Mouse (Mus musculus) kidney, postnatal 10 days (tissue): ENCODE measurements around the gene Slc30a2.
A peak's percentile ranks its signal among the peaks of the same experiment; 100 is the strongest.
"Not testable (repeated sequence)": the region's sequence is repeated elsewhere in the genome, so short reads cannot be mapped to it uniquely, and the experiment has no call there.

Experiments used
- DNase-seq: peaks from one replicate; pipeline ENCODE4 v3.0.0; 2021; ENCODE audit warnings: mixed read lengths

Gene Slc30a2

DNA sequence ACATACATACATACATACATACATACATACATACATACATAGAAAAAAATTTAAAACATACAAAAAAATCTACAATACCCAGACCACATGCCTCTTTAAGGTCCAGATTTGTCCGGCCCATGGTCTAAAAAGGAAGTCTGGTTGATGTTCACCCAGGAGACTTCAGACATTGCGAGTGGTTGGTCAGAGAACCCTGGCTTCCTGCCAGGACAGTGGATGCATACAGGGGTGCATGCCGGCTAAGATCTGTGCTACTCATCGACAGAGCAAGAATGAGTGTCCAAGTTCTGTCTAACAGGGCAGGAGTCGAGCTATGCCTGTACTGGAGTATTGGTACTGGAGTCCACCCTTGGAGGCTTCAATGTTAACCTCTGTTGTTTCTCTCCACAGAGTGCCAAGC lies 18.3 kb upstream of the Slc30a2 start:
- DNase-seq = peak; percentile 85

DNA sequence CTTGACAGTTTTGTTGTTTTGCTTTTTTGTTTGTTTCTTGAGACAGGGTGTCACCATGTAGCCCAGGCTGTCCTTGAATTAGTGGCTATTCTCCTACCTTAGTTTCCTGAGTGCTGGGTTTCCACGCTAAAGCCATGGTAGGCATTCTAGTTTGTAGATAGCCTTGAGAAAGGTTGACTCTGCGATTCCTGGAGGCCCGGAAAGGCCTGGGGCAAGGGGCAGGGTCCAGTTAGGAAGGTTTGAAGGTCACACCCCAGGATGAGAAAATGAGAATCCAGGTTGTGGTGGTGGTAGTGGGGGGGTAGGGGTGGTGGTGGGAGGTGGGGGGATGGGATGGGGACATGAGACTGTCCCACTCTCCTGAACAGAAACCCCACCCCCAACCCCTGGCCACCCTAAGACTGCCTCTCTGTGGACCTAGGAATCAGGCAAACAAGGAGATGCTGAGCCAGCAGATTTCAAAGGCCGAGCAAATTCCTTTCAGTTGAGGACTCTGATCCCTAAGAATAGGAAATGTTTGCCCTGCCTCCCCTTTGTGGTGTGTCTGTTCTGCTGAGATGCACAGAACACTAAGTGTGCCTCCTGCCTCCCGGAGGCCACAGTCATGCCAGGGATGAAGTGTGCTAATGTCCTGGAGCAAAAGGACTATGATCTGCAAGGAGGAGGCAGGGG lies 16.0 kb upstream of the Slc30a2 start:
- DNase-seq = peak; percentile 71

DNA sequence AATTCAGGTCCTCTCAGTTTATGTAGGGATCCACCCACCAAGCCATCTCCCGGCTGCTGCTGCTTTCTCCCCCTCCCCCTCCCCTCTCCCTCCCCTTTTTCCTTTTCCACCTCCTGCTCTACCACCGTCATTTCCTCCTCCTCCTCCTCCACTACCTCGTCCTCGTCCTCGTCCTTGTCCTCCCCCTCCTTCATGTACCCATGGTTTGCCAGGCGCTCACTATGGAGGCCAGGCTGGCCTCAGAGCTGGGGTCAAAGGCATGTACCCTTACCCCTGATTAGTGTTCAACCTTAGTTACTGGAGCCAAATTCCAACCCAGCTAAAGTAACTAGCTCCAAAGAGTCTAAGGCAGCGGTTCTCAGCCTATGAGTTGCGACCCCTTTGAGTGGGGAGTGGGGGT lies 14.8 kb upstream of the Slc30a2 start:
- no peak for DNase-seq

DNA sequence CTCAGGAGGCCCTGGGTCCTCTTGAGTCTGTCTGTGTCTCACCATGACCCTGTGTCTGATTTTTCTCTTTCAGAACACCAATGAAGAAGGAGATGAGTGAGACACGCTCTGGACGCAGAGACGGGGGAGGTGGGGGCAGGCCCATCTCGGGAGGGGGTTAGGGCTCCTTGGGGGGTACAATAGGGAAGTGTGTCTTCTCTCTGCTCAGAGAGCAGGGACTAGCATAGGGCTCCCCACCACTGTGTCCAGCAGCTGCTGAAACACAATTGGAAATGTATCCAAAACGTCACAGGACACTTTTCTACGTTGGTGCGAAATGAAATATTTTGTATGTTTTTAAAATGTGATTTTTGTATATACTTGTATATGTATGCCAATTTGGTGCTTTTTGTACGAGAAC lies 14.1 kb upstream of the Slc30a2 start:
- no peak for DNase-seq

DNA sequence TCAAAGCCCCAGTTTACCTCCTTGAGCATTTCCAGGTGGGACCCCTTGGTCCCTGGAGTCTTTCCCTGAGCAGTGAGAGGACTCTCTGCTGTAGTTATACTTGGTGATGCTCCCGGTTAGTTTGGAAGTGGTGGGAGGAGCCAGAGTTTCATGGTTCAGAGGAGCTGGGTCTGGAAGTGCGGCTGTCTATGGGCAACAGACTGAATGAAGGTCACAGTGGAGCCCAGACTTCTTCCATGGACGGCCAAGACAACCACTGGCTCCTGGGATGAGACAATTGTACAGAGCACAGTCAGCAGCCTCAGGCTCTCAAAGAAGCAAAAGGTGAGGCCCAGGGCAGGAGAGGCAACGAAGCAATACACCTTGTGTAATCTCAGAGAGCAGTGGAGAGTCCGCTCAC lies 12.7 kb upstream of the Slc30a2 start:
- peak; percentile 44 for DNase-seq

DNA sequence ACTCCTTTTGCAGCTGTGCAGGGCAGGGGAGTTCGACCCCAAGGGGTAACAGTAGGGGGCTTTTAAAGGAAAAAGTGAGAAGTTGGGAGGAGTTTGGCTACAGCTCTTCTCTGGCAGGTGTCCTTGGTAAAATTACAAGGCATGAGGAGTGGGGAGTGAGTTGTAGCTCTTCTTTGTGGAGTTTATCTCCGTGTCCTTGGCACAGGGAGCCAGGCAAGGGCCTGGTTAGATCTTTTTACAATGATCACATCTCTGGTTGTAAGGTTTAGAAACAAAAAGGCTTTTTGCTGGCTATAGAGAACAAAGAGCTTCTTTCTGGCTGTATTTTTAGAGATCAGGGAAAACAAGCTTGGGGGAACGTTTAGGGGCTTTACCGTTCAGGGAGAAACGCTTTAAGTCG lies 1.8 kb upstream of the Slc30a2 start:
- not testable (repeated sequence) for DNase-seq

DNA sequence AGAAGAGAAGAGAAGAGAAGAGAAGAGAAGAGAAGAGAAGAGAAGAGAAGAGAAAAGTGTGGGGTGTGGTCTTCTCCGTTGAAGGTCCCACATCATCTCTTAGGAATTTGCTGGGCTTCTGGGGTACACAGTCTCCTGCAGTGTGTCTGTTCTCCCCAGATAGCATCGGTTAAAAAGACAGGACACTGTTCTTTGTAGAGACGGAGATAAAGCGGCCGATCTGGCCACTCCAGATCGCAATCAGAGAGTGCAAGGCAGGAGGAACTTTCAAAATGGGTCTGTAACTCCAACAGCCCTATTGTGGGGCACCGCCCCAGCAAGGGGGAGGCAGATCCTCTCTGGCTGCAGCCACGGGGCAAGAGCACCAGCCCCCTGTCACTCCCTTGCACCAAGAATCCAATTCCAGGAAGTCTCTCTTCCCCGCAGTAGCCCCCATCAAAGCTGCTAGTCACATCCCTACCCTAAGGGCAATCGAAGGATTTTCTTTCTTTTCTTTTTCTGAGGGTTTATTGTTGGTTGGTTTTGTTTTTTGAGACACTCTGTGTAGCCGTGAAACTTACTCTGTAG lies 685 bp upstream of the Slc30a2 start:
- DNase-seq = no peak

DNA sequence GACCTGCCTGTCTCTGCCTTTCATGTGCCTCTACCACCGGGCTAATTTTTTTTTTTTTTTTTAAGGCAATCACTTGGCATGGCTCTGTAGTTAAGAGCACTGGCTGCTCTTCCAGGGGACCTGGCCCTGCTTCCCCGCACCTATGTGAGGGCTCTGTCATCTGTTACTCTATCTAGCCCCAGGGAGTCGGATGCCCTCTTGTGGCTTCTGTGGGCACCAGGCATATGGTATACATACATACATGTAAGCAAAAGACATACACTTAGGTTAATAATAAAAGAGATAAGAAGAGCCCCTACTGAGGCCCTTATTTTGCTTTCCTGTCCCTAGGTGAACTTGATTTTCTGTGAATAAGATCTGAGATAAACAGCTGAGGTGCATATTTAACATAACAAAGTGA lies 1.6 kb downstream of the Slc30a2 start:
- DNase-seq = no peak

DNA sequence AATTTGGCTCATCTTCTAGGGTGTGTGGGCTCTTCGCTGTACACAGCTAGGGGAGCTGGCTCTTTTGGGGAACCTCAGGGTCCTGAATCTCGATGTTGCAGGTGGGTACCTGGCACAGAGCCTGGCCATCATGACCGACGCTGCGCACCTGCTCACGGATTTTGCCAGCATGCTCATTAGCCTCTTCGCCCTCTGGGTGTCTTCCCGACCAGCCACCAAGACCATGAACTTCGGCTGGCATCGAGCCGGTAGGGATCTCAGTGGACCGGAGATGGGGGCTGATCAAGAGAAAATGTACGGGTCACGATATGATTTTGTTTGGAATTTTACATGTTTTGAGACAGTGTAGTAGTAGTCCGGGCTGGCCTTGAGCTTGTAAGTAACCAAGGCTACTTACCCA lies 2.8 kb downstream of the Slc30a2 start:
- DNase-seq = no peak

DNA sequence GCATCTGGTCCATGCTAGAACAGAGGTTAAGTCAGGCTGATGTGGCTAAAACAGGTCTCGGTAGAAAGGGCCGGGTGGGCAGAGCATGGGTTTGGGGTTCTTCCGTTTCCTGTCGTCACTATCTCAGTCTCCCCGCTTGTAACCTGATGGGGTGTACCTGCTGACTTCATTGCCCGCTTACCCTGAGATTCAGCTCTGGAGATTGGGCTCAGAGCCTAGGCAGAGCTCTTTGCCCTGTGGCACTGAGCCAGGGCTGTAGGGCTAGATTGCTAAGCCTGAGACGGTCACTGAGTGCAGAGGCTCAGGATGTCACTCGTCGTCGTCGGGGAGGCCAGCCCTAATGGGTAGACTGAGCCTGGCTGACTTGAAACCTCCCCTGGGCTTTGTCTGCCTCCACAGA lies 5.1 kb downstream of the Slc30a2 start:
- peak; percentile 77 for DNase-seq

DNA sequence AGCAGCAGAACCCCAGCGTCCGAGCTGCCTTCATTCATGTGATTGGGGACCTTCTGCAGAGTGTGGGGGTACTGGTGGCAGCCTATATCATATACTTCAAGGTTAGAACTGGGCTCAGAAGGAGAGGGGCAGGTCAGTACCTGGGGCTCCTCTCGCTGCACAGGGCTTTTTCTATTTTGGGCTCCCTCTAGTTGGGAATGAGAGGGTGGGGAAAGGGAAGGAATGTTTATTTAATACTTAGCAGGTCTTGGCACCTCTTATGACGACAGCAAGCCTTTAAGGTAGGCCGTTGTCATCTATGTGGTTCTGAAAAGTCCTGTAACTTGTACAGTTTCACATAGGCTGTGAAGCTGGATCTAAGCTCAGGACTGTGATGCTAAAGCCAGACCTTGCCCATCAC lies 5.6 kb downstream of the Slc30a2 start:
- DNase-seq = no peak

DNA sequence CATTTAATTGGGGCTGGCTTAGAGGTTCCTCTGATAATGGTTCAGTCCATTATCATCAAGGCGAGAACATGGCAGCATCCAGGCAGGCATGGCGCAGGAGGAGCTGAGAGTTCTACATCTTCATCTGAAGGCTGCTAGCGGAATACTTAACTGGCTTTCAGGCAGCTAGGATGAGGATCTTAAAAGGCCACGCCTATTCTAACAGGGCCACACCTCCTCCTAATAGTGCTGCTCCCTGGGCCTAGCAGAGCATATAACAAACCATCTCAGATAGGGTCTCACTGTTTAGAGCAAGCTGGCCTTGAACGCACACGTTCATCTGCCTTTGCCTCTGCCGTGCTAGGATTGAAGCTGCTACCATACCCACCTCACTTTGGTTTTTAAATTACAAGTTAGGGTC lies 6.8 kb downstream of the Slc30a2 start:
- no peak for DNase-seq

DNA sequence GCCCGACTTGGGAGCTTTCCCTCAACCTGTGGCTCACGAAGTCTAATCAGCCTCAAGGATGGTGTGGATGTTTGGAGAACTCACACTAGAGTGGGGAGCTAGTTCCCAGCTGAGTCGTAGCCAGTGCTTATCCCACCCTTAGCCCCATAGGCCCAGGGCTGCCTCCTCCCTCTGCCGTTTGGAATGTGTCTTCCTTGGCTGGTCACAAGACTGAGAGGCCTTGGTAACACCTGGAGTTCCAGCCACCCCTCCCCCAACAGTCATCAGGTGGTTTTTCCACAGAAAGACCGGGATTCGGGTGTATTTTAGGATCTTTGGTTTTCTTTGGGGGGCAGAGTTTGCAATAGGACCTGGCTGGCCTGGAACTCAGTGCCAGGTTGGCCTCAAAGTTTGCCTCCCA lies 7.7 kb downstream of the Slc30a2 start:
- no peak for DNase-seq

DNA sequence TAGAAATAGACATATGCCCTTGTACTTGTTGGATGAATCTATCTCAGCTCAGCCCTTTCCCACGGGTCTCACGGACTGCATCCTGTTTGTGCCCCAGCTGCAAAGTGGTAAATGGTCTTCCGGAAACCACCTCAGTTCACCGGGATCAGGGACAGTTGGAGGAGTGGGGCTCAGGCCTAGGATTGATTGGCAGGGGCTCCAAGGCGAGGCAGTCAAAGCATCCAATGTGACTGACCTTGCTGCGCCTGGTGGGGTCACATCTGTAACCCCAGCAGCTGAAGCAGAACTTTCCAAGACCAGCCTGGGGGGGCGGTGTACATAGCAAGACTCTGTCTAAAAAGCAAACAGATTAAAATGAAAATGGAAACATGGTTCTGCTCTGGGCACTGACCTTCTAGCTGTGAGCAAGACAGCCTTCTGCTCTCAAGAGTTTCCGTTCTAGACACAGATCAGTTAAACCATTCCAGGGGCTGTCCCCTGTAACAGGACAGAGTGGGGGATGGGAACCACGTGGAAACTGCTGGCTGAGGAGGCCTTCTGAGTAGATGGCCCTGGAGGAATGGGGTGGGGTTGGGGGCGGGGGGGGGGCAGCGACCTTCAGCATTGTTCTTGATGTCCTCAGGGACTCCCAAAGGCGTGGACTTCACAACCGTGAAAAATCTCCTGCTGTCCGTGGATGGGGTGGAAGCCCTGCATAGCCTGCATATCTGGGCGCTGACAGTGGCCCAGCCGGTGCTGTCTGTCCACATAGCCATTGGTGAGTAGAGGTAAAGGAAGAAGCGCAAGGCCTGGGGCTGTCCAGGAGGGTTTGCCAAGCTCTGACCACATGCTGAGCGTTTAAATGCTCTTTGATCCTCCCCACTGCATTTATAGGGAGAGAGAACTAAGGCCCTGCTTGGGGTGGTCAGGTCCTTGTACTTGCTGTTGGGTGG lies 8.6 kb downstream of the Slc30a2 start:
- DNase-seq = peak; percentile 52

DNA sequence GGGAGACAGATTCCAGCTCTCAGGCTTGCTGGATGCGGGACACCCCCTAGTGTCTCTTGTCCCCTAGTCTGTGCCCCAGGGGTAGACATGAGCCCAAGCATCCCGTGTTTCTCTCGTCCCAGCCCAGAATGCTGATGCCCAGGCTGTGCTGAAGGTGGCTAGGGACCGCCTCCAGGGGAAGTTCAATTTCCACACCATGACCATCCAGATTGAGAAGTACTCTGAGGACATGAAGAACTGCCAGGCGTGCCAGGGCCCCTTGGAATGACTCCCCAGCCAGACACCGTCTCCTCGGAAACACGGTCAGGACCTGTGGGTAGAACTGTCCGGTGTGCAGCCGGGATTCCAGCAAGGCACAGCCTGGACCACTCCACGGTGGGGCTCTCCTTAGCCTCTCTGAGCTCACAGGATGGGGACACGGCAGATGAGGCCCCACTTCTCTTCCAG lies 9.3 kb downstream of the Slc30a2 start:
- no peak for DNase-seq

DNA sequence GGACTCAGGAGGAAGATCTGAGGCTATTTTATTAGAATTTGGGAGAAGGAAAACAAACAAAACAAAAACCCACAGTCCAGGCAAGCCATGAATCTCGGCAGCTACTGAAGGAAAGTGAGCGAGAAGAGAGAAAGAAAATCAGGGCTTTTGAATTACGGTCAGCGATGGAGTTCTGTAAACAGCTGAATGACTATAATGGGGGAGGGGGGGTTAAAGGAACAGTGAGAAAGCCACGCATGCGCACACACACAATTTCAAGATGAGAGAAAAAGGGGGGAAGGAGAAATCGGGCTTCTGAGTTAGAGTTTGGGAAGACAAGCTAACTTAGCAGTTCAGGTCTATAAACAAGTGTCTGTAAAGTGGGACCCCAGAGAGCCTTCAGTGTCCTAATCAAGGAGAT lies 9.9 kb downstream of the Slc30a2 start:
- no peak for DNase-seq

DNA sequence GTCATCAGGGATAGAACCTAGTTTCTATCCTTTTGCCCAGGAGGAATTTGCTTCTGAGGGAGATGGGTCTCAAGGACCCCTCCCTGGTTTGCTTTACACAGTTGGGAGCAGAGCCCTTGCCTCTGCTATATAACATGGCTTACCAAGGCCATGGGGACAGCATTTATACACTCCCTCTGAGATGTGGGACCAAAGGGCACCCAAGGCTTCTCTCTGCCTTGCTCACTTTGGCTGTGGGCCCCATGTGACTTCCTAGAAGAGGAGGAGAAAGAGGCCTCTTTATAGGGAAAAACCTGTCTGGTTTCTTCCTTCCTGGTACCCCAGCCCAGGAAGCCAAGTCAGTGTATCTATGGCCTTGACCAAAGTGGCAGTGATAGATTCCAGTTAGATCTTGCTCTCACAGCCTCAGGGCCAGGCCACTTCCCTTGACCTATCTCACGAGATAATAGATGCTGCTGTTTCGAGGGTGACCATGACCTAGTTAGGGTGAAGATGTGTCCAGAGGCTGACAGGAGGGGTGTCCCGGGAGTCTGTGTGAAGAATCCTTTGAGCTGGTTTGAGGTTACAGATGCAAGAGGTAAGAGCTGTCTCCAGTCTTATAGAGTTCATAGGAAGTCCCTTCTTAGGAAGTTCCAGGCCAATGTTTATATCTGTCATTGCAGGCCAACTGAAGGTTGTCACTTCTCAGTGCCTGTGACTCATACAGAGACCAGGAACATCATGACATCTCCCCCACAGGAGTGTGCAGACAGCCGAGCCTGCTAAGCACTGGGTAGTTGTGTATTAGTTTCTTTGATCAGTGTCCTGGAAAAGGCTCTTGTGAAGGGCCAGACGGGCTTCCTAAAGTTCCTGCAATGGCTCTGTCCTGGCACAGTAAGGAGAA lies 10.8 kb downstream of the Slc30a2 start:
- no peak for DNase-seq

DNA sequence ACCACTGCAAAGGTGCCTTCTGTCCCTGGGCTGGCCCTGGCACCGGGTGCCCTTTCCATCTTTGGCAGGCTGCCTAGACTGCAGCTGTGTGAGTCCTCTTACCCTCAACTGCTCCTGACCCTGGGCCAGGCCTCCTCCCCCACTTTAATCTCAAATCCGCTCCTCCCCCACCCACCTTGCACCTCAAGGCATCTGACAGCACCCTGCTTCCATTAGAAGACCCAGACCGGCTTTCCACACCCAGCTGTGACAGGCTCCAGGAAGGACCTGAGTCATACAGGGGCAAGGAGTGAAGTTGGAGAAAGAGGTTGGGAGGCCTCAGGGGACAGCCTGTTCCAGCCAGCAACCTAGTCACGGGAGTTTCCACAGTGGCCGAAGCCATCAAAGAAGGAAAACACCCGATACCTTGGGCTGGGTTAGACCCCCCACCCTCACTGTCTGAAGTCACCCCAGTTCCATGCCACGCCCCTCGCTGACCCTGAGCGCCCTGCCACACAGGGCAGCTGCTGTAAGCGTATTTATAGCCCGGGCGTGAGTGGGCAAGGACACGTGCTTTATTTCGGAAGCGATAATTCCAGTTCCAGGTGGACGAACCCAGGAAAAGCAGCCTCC lies 13.0 kb downstream of the Slc30a2 start:
- DNase-seq = peak; percentile 82

DNA sequence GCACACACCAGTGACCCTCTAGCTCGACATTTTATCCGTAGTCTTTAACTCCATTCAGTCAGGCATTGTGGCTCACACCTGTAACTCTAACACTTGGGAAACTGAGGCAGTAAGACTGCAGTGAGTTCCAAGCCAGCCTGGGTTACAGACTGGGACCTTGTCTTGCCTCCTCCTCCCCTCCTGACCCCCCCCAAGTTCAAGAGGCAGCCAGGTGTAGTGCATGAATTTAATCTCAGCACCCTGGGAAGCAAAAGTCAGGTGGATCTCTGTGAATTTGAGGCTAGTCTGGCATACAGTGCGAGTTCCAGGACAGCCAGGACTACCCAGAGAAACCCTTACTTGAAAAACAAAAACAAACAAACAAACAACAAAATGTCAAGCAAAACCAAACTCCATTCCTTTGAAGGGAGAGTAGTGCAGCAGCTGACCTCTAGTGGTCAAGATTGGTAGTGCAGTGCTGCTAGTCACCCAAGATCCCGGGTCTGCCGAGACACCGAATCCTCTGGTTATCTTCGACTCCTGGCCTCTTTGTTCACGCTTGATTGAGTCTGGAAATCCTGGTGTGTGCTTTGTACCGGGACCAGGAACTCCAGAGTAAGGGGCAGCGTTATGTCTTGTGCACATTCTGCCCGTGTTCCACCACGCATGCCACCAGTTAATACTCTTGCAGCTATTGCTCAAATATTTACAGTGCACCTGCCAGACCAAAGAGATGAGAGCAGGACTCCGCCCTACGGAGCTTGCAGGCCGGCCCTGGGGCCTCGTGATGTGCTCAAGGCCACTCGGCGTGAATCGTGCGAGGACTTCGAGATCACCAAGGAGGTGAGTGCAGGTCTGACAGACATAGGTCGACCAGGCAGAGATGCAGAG lies 13.8 kb downstream of the Slc30a2 start:
- peak; percentile 90 for DNase-seq

DNA sequence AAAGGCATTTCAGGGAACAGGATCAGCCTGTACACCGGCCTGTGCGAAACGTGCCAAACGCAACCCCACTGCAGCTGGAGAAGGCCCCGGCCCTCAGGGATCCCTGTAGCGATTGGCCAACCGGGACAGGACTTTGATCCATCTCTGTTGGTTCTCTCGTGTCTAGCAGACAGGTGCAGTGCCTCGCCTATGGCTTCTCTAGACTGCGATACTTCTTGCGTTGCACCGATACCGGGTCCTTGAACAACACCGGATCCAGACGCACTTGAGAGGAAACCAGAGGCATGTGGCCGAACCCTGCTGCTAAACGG lies 14.4 kb downstream of the Slc30a2 start:
- no peak for DNase-seq

DNA sequence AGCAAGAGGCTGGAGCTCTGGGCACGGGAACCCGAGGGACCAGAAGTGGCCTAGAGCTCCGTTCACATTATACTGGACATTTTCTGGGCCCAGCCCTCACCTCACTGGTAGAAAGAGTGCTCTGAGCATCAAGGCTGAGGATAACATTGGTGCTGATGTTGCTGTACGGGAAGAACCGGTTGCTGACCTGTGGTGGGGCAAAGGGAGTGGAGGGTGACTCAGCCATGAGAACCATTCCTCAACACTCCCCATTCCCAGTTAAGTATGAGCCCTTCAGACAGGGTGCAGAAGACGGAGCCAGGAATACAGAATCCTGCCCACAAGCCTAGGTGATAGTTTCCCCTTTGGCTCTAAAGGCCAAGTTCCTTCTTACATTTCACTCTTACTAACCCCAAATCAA lies 16.7 kb downstream of the Slc30a2 start:
- no peak for DNase-seq

DNA sequence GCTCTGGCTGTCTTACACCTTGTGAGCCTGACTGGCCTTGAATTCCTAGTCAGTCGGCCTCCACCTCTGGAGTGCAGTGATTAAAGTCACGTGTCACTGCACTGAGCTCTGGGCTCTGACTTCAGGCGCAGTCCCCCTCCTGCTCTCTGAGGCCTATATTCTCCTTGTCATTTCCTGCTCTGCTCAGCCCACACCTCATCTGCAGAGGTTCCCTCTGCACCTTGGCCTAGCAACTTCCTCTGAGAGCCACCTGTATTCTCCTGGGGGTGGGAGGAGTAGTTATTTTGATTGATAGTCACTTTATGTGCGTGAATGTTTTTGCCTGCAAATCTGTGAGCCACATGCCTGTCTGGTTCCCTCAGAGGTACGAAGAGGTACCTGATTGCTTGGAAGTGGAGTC lies 18.2 kb downstream of the Slc30a2 start:
- no peak for DNase-seq
